Mouse (Mus musculus) spleen, postnatal 10 days (tissue): ENCODE data around the gene Cfap99.

Source experiments
- DNase-seq, 2 experiments: peaks; one replicate each; pipeline ENCODE4 v3.0.0; 2021 to 2022; ENCODE audit warnings: low spot score in 2 of 2

Cfap99 gene

GRCm38 (mm10) chr5:34288154-34288716, at the start of gene Cfap99, which contains the start of gene Zfyve28:
TSS of gene Cfap99 (plus strand) at chr5:34288600.
TSS of gene Zfyve28 (minus strand) at chr5:34288449.
- peak; percentile 10 to 51 for DNase-seq

GRCm38 (mm10) chr5:34242224-34242963, 46.0 kb upstream of the Cfap99 start:
- no peak for DNase-seq

- DNase-seq = no peak
These were observed 45.3 kb upstream of the Cfap99 start for GRCm38 (mm10) chr5:34243062-34243461.

- DNase-seq = no peak
These were observed 42.0 kb upstream of the Cfap99 start for GRCm38 (mm10) chr5:34246443-34246842.

GRCm38 (mm10) chr5:34249132-34249531, 39.3 kb upstream of the Cfap99 start:
- DNase-seq = no peak

- no peak for DNase-seq
These were observed 38.3 kb upstream of the Cfap99 start for GRCm38 (mm10) chr5:34250090-34250489.

- no peak for DNase-seq
These were observed 36.6 kb upstream of the Cfap99 start for GRCm38 (mm10) chr5:34251794-34252193.

- no peak for DNase-seq
These were observed 36.0 kb upstream of the Cfap99 start for GRCm38 (mm10) chr5:34252307-34252966.

GRCm38 (mm10) chr5:34252967-34253519, 35.4 kb upstream of the Cfap99 start:
- no peak for DNase-seq

- DNase-seq = no peak
These were observed 34.1 kb upstream of the Cfap99 start for GRCm38 (mm10) chr5:34254309-34254708.

GRCm38 (mm10) chr5:34255189-34255588, 33.2 kb upstream of the Cfap99 start:
- DNase-seq = no peak

- peak in 1 of 2 experiments; percentile 35 for DNase-seq
These were observed 29.1 kb upstream of the Cfap99 start for GRCm38 (mm10) chr5:34259172-34259816.

GRCm38 (mm10) chr5:34266065-34266464, 22.3 kb upstream of the Cfap99 start:
- DNase-seq = no peak

GRCm38 (mm10) chr5:34269197-34269920, 19.0 kb upstream of the Cfap99 start:
- DNase-seq = no peak

GRCm38 (mm10) chr5:34269921-34270465, 18.4 kb upstream of the Cfap99 start:
- DNase-seq = no peak

- peak; percentile 28 to 65 for DNase-seq
These were observed 16.7 kb upstream of the Cfap99 start for GRCm38 (mm10) chr5:34271743-34272142.

GRCm38 (mm10) chr5:34273251-34273681, 15.1 kb upstream of the Cfap99 start:
- no peak for DNase-seq

GRCm38 (mm10) chr5:34274268-34274667, 14.1 kb upstream of the Cfap99 start:
- DNase-seq = no peak

- no peak for DNase-seq
These were observed 13.6 kb upstream of the Cfap99 start for GRCm38 (mm10) chr5:34274676-34275293.

GRCm38 (mm10) chr5:34276191-34276590, 12.2 kb upstream of the Cfap99 start:
- no peak for DNase-seq

GRCm38 (mm10) chr5:34276746-34277145, 11.7 kb upstream of the Cfap99 start:
- no peak for DNase-seq
